Mouse (Mus musculus) MEL-GATA-1-ER (cell line): ENCODE measurements at regions not wholly inside any gene's neighbourhood (a gene's known extent, or its start where the extent isn't known, plus 50 kb on each side); places are given as distances from the start of the nearest gene placed in this dataset.

Experiments
- DNase-seq: peaks from one replicate; pipeline ENCODE4 v3.0.0-alpha.2; 2012; ENCODE audit warnings: low read depth; ENCODE audit errors: extremely low read depth

DNA sequence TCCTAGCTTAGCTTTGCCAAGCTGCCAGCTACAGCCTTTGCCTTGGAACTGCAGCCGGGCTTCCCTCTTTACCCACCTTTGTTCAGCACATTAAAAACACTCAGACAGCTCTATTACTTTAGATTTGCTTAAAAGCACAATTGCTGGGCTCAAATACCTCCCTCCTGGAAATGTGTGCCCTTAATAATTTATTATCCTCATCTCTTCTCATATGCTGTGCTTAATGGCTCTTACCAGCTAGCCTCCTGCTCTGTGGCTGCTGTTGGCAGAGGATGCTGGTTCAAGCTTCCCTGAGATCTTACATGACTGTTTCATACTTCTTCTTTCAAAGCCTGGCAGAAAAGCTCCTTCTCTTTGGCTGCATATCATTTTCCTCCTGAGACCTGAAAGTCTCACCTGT lies 378.1 kb upstream of the Cdh19 start:
- DNase-seq, result no peak

DNA sequence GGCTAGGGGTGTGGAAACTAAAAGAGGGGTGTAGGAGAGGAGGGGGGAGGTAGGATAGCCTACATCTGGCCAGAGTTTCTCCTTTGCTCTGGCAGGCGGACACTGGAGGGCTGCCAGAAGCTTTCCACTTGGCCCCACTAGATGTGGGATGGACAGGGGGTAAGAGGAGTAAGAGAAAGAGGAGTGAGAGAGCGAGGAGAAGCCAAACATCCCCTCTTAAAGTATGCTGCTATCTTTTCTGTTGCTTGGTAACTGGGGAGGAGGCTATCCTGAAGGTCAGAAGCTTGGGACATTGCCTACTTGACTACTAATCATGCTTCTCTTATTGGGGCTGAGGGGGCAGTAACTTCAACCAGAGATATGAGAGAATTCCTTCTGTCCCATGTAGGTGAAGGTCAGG lies 360.5 kb upstream of the Cdh19 start:
- DNase-seq, result no peak

DNA sequence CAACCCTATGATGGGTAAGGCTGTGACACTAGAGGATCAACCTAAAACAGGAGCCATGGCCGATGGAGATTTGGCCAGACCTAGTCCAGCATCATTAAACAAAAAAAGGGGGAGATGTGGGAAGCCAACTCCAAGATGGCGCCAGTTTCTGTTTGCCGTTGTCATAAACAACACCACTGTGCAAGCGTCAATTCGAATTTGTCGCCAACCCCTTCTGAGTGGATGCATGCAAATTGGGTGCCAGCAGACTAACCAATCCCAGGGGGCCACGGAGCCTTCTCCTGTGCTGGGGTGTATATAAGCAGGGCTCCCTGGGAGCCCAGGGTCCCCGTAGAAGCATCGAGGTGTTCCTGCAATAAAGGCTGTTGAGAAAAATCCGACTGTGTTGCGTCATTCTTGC lies 324.9 kb upstream of the Cdh19 start:
- no peak for DNase-seq

DNA sequence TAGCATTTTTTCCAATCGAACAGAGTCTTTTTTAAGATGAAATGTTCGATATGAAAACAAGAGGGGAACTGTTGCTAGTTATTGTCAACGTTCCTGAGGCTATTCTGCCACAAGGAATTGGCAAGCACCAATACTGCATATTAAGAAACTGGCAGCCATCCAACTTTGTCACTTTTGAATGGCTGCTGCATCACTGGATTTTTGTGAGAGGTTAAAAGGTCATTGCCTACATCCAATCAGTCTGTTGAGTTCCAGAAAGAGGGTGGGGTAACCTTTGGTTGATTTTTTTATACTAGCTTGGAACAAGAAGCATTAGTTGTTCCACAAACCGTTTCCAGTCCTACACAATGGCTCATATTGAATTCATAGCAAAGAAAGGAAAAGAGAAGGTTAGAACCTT lies 309.0 kb upstream of the Cdh19 start:
- no peak for DNase-seq

DNA sequence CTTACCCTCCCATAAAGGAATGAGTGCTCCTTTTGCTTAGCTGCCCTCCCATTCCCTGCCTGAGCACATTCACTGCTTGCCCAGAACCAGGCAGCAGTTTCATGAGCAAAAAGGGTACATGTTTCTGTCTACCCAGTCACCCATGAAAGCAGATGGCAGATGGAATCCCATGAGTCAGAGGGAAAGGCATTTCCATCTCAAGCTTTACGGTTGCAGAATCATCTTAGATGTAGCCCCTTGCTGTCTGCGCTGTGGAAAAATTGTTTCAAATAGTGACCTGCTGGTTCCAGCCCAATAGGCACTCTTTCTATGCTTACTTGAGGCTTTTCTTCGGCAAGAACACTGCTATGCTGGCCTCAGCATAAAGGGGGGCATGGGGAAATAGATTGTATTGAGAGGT lies 308.5 kb upstream of the Cdh19 start:
- DNase-seq, result no peak

DNA sequence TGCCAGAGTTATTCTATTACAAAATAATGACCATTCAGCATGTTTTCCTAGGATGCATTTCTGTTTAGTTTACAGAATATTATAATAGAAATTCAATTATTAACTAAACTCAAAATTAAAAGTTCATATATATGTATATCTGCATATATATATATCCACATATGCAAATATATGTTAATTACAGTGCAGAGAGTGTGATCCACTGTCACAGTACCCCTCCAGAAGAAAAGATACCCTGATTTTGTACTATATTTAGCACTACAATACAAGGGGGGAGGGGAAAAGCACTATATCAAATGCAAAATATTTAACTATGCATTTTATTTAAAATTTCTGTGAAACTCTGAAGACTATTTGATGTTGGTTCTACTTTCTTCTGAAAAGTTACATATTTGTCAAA lies 265.4 kb upstream of the Cdh19 start:
- DNase-seq, result no peak

DNA sequence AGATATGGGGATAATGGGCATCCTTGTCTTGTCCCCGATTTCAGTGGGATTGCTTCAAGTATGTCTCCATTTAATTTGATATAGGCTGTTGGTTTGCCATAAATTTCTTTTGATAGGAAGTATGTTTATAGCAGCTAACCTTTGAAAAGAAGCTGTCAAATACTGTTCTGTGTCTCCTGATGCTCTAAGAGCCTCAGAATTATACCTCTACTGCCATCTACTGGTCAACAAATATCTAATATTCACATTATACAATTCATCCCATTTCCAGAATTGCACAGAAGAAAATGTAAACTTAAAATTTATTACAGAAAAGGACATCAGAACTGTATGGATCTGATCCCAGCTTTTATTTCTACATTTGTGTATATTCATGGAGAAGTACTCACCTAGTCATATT lies 265.0 kb upstream of the Cdh19 start:
- peak; percentile 58 for DNase-seq
